Mouse (Mus musculus): Measurements from ENCODE around the gene Hinfp. TPM values are rescaled to one million over a fixed set of nuclear protein-coding genes. Genes with fewer than 3 reads are reported as not detected.
A peak's percentile ranks its signal among the peaks of the same experiment; 100 is the strongest.

Hinfp gene
- total and polyA plus RNA-seq, 2 experiments from 2014 or later = 14.8 to 38.6 TPM

DNA sequence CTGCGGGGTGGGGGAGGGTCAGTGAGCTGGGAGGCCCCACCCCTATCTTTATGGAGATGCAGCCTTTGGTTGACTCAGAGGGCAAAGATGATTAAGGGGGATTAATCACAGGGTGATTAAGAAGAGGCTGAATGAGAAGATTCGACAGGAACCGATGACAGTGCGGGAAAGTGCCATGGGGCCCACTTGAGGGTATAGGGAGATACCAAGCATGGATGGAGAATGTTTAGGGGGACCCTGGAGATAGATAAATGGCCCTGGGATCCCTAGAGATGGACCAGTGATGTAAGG lies 8.7 kb upstream of the Hinfp start:
- 52% methylated on average over 4 of the region's 4 CpGs for WGBS
- Histone ChIP-seq H3K4me1 (ENCODE audit: insufficient read depth, low read length) (peaks cover 18% of the 10 kb centered on the region), H3K9me3 (ENCODE audit: low read length) (no peaks in the 10 kb centered on the region), H3K9ac (replicated peaks; ENCODE audit: low read length) (no peak overlapping the region), H3K27ac (no peak overlapping the region), H3K4me3 (ENCODE audit: low read length) (no peak overlapping the region), H3K36me3 (ENCODE audit: insufficient read depth, low read length) (peaks cover 29% of the 10 kb centered on the region), H3K4me2 (ENCODE audit: low read depth, low read length) (no peak overlapping the region), H3K27me3 (ENCODE audit: insufficient read depth, low read length) (no peaks in the 10 kb centered on the region)
- ATAC-seq = no peak
- TF ChIP-seq CTCF (IDR thresholded peaks at IDR 0.05; ENCODE audit: low read depth) = no peak
- no peak for DNase-seq (ENCODE audit: low spot score)

DNA sequence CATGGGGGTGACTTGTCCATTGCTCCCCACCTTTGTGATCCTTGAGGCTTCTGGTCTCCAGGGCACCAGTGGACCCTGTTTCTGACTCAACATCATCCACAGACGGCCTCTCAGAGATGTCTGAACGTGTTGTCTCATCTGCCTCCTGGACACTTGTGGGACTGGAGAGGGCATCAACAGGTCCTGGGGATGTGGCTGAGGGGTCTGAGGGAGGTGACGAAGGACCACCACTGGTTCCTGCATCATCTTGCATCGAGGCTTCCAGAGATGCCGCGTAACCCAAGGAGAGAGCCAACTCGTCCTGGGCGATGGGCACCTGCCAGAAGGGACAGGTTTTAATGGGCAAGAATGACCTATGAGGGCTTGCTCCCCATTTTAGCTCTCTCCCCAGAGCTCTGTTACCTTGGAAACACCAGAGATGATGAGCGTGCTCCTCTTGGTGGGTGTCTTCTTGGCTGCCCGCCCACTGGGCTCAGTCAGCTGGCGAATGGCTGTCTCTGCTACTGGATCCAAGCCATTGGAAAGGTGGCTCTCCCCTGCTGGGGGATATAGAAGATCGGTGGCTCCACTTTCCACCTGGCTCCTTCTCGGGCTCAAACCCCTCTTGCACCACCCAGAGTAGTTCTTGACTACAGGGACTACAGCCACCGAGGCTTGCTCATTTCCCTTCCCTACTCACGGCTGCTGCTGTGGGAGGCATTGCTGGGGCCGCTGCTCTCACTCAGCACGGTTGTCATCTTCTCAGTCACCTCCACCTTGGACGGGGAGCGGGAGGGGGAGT lies 8.2 kb upstream of the Hinfp start:
- Histone ChIP-seq H3K27me3 (ENCODE audit: insufficient read depth, low read length) (no peaks in the 10 kb centered on the region), H3K4me3 (ENCODE audit: low read length) (no peak overlapping the region), H3K9me3 (ENCODE audit: low read length) (no peaks in the 10 kb centered on the region), H3K4me2 (ENCODE audit: low read depth, low read length) (no peak overlapping the region), H3K36me3 (ENCODE audit: insufficient read depth, low read length) (peaks cover 29% of the 10 kb centered on the region), H3K4me1 (ENCODE audit: insufficient read depth, low read length) (peaks cover 13% of the 10 kb centered on the region), H3K9ac (replicated peaks; ENCODE audit: low read length) (no peak overlapping the region), H3K27ac (no peak overlapping the region)
- peak; percentile 57 for DNase-seq (ENCODE audit: low spot score)
- no peak for ATAC-seq
- TF ChIP-seq CTCF (IDR thresholded peaks at IDR 0.05; ENCODE audit: low read depth) = no peak
- 52% methylated on average over 19 of the region's 19 CpGs for WGBS

DNA sequence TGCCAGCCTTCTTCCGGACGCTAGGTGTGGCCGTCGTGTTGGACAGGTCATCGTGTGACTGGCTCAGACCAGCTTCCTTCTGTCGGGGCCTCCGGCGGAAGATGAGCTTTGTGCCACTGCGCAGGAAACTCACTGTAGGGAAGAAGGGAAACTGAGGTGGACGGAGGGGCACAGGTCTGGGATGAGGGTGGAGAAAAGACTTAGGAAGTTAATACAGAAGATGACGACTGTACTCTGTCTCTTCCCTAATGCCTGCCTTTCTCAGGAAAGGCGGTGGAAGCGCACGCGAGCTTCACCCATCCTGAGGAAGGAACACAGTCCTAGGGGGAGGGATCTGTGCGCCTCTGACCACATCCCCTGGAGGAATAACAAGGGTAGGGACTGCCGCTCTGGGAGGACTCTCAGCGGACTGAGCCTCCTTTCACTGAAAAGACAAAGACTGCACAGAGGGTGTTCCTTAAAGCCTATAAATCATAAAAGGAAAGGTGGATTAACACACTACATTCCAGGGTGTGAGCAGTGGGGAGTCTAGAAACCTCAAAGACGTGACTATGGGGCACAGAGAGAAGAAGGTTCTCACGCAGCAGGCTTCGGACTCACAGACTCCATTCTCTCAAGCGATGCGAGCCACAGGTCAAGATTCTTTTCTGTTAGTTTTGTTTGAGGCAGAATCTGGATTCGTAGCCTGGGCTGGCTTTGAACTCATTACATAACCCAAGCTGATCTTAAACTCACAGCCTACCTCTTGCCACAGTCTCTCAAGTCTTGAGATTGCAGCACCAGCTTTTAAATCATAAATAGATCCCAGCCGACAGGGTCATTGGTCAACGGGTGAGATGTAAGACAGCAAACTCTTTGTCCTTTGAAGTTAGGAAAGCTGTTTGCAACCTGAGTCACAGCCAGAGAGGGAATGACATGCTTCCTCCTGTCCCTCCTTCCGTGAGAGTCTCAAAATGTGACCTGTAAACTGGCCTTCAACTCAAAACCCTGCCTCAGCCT lies 6.0 kb upstream of the Hinfp start:
- DNase-seq (ENCODE audit: low spot score) = no peak
- 19% methylated on average over 27 of the region's 27 CpGs for WGBS
- H3K27me3 ChIP-seq (ENCODE audit: insufficient read depth, low read length) = no peaks in the 10 kb centered on the region
- H3K36me3 ChIP-seq (ENCODE audit: insufficient read depth, low read length) = peaks cover 29% of the 10 kb centered on the region
- no peak overlapping the region for H3K9ac ChIP-seq (replicated peaks; ENCODE audit: low read length)
- no peak overlapping the region for H3K4me2 ChIP-seq (ENCODE audit: low read depth, low read length)
- H3K4me3 ChIP-seq (ENCODE audit: low read length) = no peak overlapping the region
- no peaks in the 10 kb centered on the region for H3K9me3 ChIP-seq (ENCODE audit: low read length)
- H3K4me1 ChIP-seq (ENCODE audit: insufficient read depth, low read length) = no peaks in the 10 kb centered on the region
- no peak for ATAC-seq
- no peak for TF ChIP-seq CTCF (IDR thresholded peaks at IDR 0.05; ENCODE audit: low read depth)
- H3K27ac ChIP-seq = no peak overlapping the region

DNA sequence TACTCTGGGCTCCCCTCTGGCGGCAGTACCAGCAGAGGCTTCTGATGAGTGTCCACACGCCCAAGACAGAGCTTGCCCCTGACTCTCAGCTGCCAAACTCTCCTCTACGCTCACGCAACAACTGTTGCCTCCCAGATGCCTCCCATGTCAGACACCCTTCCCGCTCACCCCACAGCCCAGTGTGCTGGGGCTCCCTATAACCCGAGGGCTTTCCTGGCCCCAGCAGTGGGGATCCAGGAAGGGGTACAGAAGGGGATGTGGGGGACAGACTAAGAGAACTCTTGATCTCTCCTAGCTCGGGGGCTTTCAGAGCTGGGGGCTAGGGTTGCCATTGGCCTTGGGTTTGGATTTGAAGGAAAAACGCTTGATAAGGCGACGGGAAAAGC lies 5.3 kb upstream of the Hinfp start:
- Histone ChIP-seq H3K36me3 (ENCODE audit: insufficient read depth, low read length) (peaks cover 24% of the 10 kb centered on the region), H3K4me3 (ENCODE audit: low read length) (no peak overlapping the region), H3K4me1 (ENCODE audit: insufficient read depth, low read length) (no peaks in the 10 kb centered on the region), H3K27me3 (ENCODE audit: insufficient read depth, low read length) (no peaks in the 10 kb centered on the region), H3K4me2 (ENCODE audit: low read depth, low read length) (no peak overlapping the region), H3K9ac (replicated peaks; ENCODE audit: low read length) (no peak overlapping the region), H3K9me3 (ENCODE audit: low read length) (no peaks in the 10 kb centered on the region), H3K27ac (no peak overlapping the region)
- WGBS = 37% methylated on average over 10 of the region's 10 CpGs
- ATAC-seq (no peak), DNase-seq (ENCODE audit: low spot score) (no peak)
- TF ChIP-seq CTCF (IDR thresholded peaks at IDR 0.05; ENCODE audit: low read depth) = no peak

DNA sequence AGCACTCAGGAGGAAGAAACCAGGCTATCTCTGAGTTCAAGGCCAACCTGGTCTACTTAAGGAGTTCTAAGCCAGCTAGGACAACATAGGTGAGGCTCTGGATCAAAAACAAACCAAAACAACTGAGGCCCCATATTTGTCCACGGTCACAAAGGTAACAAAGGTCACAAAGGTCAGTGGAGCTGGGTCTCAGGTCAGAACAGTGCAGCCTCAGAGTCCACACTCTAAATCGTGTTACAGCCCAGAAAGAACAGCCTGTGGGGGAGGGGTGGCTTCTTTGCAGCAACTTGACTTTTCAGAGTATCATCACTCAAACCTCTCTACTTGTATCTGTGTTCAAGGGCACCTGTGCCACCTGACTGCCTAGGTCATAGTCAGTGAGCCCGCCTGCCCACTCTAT lies 4.3 kb upstream of the Hinfp start:
- Histone ChIP-seq H3K4me1 (ENCODE audit: insufficient read depth, low read length) (0 out of 2 replicates have a peak, but pooled peaks cover 1% of the 10 kb centered on the region), H3K27ac (no peak overlapping the region), H3K9me3 (ENCODE audit: low read length) (no peaks in the 10 kb centered on the region), H3K27me3 (ENCODE audit: insufficient read depth, low read length) (no peaks in the 10 kb centered on the region), H3K4me3 (ENCODE audit: low read length) (no peak overlapping the region), H3K9ac (replicated peaks; ENCODE audit: low read length) (no peak overlapping the region), H3K4me2 (ENCODE audit: low read depth, low read length) (no peak overlapping the region), H3K36me3 (ENCODE audit: insufficient read depth, low read length) (peaks cover 15% of the 10 kb centered on the region)
- DNase-seq (ENCODE audit: low spot score) (no peak), ATAC-seq (no peak)
- TF ChIP-seq CTCF (IDR thresholded peaks at IDR 0.05; ENCODE audit: low read depth) = no peak
- 69% methylated on average over 3 of the region's 3 CpGs for WGBS

DNA sequence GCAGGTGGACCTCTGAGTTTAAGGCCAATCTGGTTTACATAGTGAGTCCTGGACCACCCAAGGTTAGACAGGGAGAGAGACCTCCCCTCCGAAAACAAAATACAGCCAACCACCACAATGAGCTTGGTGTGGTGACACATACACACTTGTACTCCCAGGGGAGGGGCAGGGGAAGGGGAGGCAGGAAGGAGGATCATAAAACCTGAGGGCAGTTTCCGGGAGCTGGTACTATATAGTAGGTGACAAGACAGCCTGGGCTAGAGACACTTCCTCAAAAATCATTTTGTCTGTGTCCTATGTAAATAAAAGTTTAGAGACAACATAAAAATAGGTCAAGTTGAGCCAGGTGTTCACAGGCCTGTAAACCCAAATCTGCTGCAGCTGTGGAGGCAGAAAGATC lies 1.8 kb upstream of the Hinfp start:
- Histone ChIP-seq H3K4me3 (ENCODE audit: low read length) (no peak overlapping the region), H3K4me2 (ENCODE audit: low read depth, low read length) (no peak overlapping the region), H3K4me1 (ENCODE audit: insufficient read depth, low read length) (0 out of 2 replicates have a peak, but pooled peaks cover 5% of the 10 kb centered on the region), H3K9me3 (ENCODE audit: low read length) (no peaks in the 10 kb centered on the region), H3K27ac (no peak overlapping the region), H3K36me3 (ENCODE audit: insufficient read depth, low read length) (peaks cover 9% of the 10 kb centered on the region), H3K9ac (replicated peaks; ENCODE audit: low read length) (no peak overlapping the region), H3K27me3 (ENCODE audit: insufficient read depth, low read length) (no peaks in the 10 kb centered on the region)
- 82% methylated on average over 2 of the region's 2 CpGs for WGBS
- no peak for ATAC-seq
- no peak for TF ChIP-seq CTCF (IDR thresholded peaks at IDR 0.05; ENCODE audit: low read depth)
- DNase-seq (ENCODE audit: low spot score) = no peak
